Mouse (Mus musculus) myocyte (in vitro differentiated cells): Measurements from ENCODE around the gene Gm10577. TPM values are rescaled to one million over a fixed set of nuclear protein-coding genes. Genes with fewer than 3 reads are reported as not detected.

Experiments
- H3K27me3 ChIP-seq: one replicate; pipeline ENCODE4 v1.6.1; 2011; ENCODE audit not compliant: control insufficient read depth, insufficient read depth, insufficient read length
- H3K36me3 ChIP-seq: one replicate; pipeline ENCODE4 v1.6.1; 2011; ENCODE audit not compliant: control insufficient read depth, insufficient read depth
- H3K4me2 ChIP-seq: one replicate; pipeline ENCODE4 v1.6.1; 2011; ENCODE audit warnings: low read depth, control low read depth
- H3K4me3 ChIP-seq: one replicate; pipeline ENCODE4 v1.5.1; 2011; ENCODE audit warnings: mild to moderate bottlenecking, control low read depth, moderate library complexity
- H3K79me2 ChIP-seq: one replicate; pipeline ENCODE4 v1.6.1; 2011; ENCODE audit not compliant: control insufficient read depth, insufficient read depth
- H3ac ChIP-seq: one replicate; pipeline ENCODE4 v1.6.1; 2011; ENCODE audit not compliant: control insufficient read depth, insufficient read length
- CEBPB ChIP-seq: IDR thresholded peaks from 2 replicates; pipeline ENCODE4 v1.6.1; 2011; ENCODE audit warnings: mild to moderate bottlenecking, moderate library complexity; ENCODE audit not compliant: poor library complexity, insufficient read depth, severe bottlenecking
- E2F4 ChIP-seq: IDR thresholded peaks from one replicate; pipeline ENCODE4 v1.6.1; 2011; ENCODE audit warnings: mild to moderate bottlenecking, control low read depth, moderate library complexity; ENCODE audit not compliant: insufficient read depth
- MAX ChIP-seq: IDR thresholded peaks from one replicate; pipeline ENCODE4 v1.6.1; 2011; ENCODE audit warnings: low read depth, mild to moderate bottlenecking, control low read depth
- MYOD1 ChIP-seq, 3 experiments: IDR thresholded peaks; one replicate each; pipeline ENCODE4 v1.6.1; 2011; ENCODE audit warnings: control low read depth in 2 of 3, low read depth in 2 of 3, mild to moderate bottlenecking in 2 of 3, moderate library complexity in 1 of 3; ENCODE audit not compliant: insufficient read length in 2 of 3, control insufficient read depth in 1 of 3
- MYOG ChIP-seq, 3 experiments: IDR thresholded peaks; one replicate each; pipeline ENCODE4 v1.6.1; 2011; ENCODE audit warnings: control low read depth in 2 of 3, low read depth in 2 of 3, mild to moderate bottlenecking in 2 of 3; ENCODE audit not compliant: insufficient read length in 2 of 3, control insufficient read depth in 1 of 3, insufficient read depth in 1 of 3
- POLR2A ChIP-seq: IDR thresholded peaks from one replicate; pipeline ENCODE4 v1.6.1; 2011; ENCODE audit warnings: low read depth, mild to moderate bottlenecking, control low read depth, moderate library complexity; ENCODE audit not compliant: insufficient read length
- POLR2AphosphoS2 ChIP-seq: IDR thresholded peaks from one replicate; pipeline ENCODE4 v1.6.1; 2011; ENCODE audit warnings: low read depth, control low read depth; ENCODE audit not compliant: insufficient read length
- REST ChIP-seq: IDR thresholded peaks from one replicate; pipeline ENCODE4 v1.6.1; 2011; ENCODE audit warnings: mild to moderate bottlenecking, control low read depth, moderate library complexity; ENCODE audit not compliant: insufficient read depth, insufficient read length
- SRF ChIP-seq: IDR thresholded peaks from one replicate; pipeline ENCODE4 v1.6.1; 2011; ENCODE audit warnings: low read depth; ENCODE audit not compliant: control insufficient read depth, insufficient read length
- TCF12 ChIP-seq: IDR thresholded peaks from one replicate; pipeline ENCODE4 v1.6.1; 2011; ENCODE audit warnings: mild to moderate bottlenecking, control low read depth; ENCODE audit not compliant: poor library complexity, insufficient read depth, severe bottlenecking
- TCF3 ChIP-seq: IDR thresholded peaks from one replicate; pipeline ENCODE4 v1.6.1; 2011; ENCODE audit warnings: low read depth, control low read depth; ENCODE audit not compliant: insufficient read length
- USF1 ChIP-seq: IDR thresholded peaks from one replicate; pipeline ENCODE4 v1.6.1; 2011; ENCODE audit warnings: low read depth, mild to moderate bottlenecking, control low read depth, moderate library complexity
- polyA plus RNA-seq: library from polyadenylated mRNA; unstranded; fragments of >200 nt; fragmentation: generic; extraction: Trizol; gene quantifications from one replicate; pipeline ENCODE4 v1.2.1, GENCODE M21; 2012; ENCODE audit warnings: missing spikeins

The Gm10577 gene
- polyA plus RNA-seq, 1 experiment = not detected

DNA sequence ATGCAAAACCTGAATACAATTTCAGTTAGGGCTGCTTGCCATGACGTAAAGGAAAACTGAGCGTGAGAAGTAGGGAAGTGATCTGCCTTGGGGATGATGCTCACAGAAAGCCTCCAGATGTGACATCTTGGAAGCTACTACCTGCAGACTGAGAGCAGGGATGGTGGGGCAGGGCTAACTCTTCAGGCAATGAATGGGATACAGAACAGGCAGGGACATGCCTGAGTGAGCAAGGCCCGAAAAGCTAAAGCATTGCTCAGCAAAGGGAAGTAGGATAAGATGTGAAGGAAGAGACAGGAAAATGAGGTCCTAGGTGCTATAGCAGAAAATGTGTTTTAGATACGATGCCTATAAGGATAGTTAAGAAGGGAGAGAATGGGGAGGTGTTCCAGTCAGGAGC is 11.4 kb downstream of the Gm10577 start:
- H3K27me3 ChIP-seq = no peaks in the 10 kb centered on the region
- no peak for TF ChIP-seq MYOD1 (IDR thresholded peaks at IDR 0.05; ENCODE audit: control insufficient read depth in 1 of 3, insufficient read length in 2 of 3, low read depth in 2 of 3)
- no peak for TF ChIP-seq MYOG (IDR thresholded peaks at IDR 0.05; ENCODE audit: control insufficient read depth in 1 of 3, insufficient read depth in 1 of 3, insufficient read length in 2 of 3, low read depth in 2 of 3)
- no peak for TF ChIP-seq CEBPB
- no peak for TF ChIP-seq TCF12
- TF ChIP-seq MAX = no peak
- TF ChIP-seq REST = no peak

DNA sequence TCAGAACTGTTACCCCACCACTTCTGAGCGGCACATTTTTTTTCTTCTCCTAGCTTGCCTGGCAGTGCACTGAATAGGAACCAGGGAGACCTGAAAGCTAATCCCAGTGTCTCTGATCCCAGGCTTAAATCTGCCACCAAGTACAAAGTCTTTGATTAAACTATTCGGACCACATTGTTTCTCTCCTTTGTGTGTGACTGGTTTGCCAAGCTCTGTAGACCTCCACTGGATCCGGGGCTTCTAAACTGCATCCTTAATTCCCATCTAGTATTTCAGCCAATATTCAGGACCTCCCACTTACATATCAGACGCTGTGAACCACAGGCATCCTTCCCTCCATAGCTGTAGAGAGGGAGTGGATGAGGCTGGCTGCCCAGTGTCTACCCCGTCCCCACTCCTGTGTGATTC is 12.1 kb downstream of the Gm10577 start:
- Histone ChIP-seq H3K4me3 (no peak overlapping the region), H3K36me3 (no peaks in the 10 kb centered on the region), H3K79me2 (no peaks in the 10 kb centered on the region), H3K4me2 (no peak overlapping the region), H3K27me3 (no peaks in the 10 kb centered on the region), H3ac (no peak overlapping the region)
- TF ChIP-seq MAX = no peak
- TF ChIP-seq REST = no peak
- TF ChIP-seq POLR2AphosphoS2 = no peak
- TF ChIP-seq SRF = no peak
- no peak for TF ChIP-seq USF1
- no peak for TF ChIP-seq E2F4
- no peak for TF ChIP-seq TCF3
- TF ChIP-seq TCF12 = no peak
- TF ChIP-seq MYOD1 (IDR thresholded peaks at IDR 0.05; ENCODE audit: control insufficient read depth in 1 of 3, insufficient read length in 2 of 3, low read depth in 2 of 3) = no peak
- TF ChIP-seq MYOG (IDR thresholded peaks at IDR 0.05; ENCODE audit: control insufficient read depth in 1 of 3, insufficient read depth in 1 of 3, insufficient read length in 2 of 3, low read depth in 2 of 3) = no peak
- TF ChIP-seq POLR2A = no peak
- no peak for TF ChIP-seq CEBPB

More for the DNA sequence above, 11.4 kb downstream of the Gm10577 start:
- Histone ChIP-seq H3ac (no peak overlapping the region), H3K79me2 (no peaks in the 10 kb centered on the region), H3K4me2 (no peak overlapping the region), H3K4me3 (no peak overlapping the region), H3K36me3 (no peaks in the 10 kb centered on the region)

DNA sequence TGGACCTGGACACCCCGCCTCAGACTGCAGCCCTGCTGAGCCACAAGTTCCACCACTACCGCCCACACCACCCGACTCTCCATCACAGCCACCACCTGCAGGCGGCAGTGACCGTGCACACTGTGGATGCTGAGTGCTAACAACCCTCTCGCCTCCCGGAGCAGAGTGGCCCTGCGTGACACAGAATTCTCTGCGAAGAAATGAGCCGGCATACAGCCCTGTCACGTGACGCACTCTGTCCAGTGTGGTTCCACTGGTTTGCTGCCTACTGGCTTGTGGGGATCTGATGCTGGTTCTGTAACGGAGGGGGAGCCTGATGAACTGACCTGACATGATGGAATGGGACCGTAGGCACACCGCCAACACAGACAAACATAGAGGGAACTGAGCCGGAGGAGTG is 17.5 kb downstream of the Gm10577 start:
- no peak for TF ChIP-seq TCF12
- no peak for TF ChIP-seq POLR2AphosphoS2
- TF ChIP-seq MAX = no peak
- no peak for TF ChIP-seq MYOG (IDR thresholded peaks at IDR 0.05; ENCODE audit: control insufficient read depth in 1 of 3, insufficient read depth in 1 of 3, insufficient read length in 2 of 3, low read depth in 2 of 3)
- TF ChIP-seq E2F4 = no peak
- TF ChIP-seq CEBPB = no peak
- no peak for TF ChIP-seq REST
- no peak for TF ChIP-seq POLR2A
- no peak for TF ChIP-seq SRF
- no peak for TF ChIP-seq USF1
- no peak for TF ChIP-seq MYOD1 (IDR thresholded peaks at IDR 0.05; ENCODE audit: control insufficient read depth in 1 of 3, insufficient read length in 2 of 3, low read depth in 2 of 3)
- TF ChIP-seq TCF3 = no peak
- no peak overlapping the region for H3K4me3 ChIP-seq
- no peaks in the 10 kb centered on the region for H3K79me2 ChIP-seq
- H3K36me3 ChIP-seq = no peaks in the 10 kb centered on the region
- no peak overlapping the region for H3ac ChIP-seq
- no peaks in the 10 kb centered on the region for H3K27me3 ChIP-seq
- H3K4me2 ChIP-seq = no peak overlapping the region

DNA sequence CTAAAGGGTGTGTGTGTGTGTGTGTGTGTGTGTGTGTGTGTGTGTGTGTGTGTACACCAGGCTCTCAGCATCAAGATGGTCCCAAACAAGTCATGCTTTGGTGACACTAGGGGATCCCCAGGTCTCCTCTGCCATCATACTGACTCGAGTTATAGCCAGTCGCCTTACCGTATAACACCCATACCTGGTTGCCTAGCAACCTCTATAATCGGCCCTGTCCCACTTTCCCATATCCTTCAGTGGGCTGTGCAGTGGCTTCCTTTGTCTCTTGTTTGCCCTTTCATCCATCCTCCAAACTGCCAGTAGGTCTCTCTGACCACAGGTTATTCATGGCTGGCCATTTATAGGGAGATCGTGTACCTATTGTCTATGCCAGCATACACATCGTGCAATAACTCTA is 19.4 kb downstream of the Gm10577 start:
- H3ac ChIP-seq = no peak overlapping the region
- no peak overlapping the region for H3K4me2 ChIP-seq
- no peaks in the 10 kb centered on the region for H3K27me3 ChIP-seq
- TF ChIP-seq USF1 (no peak), E2F4 (no peak), REST (no peak), MYOG (IDR thresholded peaks at IDR 0.05; ENCODE audit: control insufficient read depth in 1 of 3, insufficient read depth in 1 of 3, insufficient read length in 2 of 3, low read depth in 2 of 3) (no peak), TCF3 (no peak), MYOD1 (IDR thresholded peaks at IDR 0.05; ENCODE audit: control insufficient read depth in 1 of 3, insufficient read length in 2 of 3, low read depth in 2 of 3) (no peak)
- H3K79me2 ChIP-seq = no peaks in the 10 kb centered on the region
- H3K36me3 ChIP-seq = no peaks in the 10 kb centered on the region
- no peak overlapping the region for H3K4me3 ChIP-seq

DNA sequence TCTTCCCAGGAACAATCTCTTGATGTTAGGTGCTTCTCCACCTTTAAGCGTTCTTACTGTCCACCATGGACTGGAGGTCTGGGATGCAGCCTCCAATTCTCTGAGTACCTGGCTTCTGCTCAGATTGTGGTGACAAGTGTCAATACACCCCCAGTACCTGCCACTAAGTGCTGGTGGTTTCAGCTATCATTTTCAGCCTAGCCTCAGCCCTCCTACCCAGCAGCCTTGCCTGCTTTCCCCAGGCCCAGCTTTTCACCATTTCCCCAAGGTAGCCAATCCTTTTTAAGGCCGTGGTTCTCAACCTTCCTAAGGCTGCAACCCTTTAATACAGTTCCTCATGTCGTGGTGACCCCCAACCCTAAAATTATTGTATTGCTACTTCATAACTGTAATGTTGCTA is 19.9 kb downstream of the Gm10577 start:
- H3K27me3 ChIP-seq = no peaks in the 10 kb centered on the region
- no peak overlapping the region for H3ac ChIP-seq
- H3K36me3 ChIP-seq = no peaks in the 10 kb centered on the region
- TF ChIP-seq REST (no peak), MYOD1 (IDR thresholded peaks at IDR 0.05; ENCODE audit: control insufficient read depth in 1 of 3, insufficient read length in 2 of 3, low read depth in 2 of 3) (no peak), POLR2AphosphoS2 (no peak), MAX (no peak), CEBPB (no peak), MYOG (IDR thresholded peaks at IDR 0.05; ENCODE audit: control insufficient read depth in 1 of 3, insufficient read depth in 1 of 3, insufficient read length in 2 of 3, low read depth in 2 of 3) (no peak), TCF3 (no peak)
- no peaks in the 10 kb centered on the region for H3K79me2 ChIP-seq
- H3K4me3 ChIP-seq = no peak overlapping the region
- H3K4me2 ChIP-seq = no peak overlapping the region
